Mouse (Mus musculus): Measurements from ENCODE around the gene Abhd4.

GRCm38 (mm10) chr14:54259722-54260085 lies 5.7 kb downstream of the Abhd4 start:
- TF ChIP-seq CTCF (conservative IDR thresholded peaks at IDR 0.05; ENCODE audit: insufficient read depth, insufficient read length, low read depth, low read length) (no peak), POLR2A (IDR thresholded peaks at IDR 0.05; ENCODE audit: low read depth, low read length) (no peak)
